In the genomic region with DNA sequence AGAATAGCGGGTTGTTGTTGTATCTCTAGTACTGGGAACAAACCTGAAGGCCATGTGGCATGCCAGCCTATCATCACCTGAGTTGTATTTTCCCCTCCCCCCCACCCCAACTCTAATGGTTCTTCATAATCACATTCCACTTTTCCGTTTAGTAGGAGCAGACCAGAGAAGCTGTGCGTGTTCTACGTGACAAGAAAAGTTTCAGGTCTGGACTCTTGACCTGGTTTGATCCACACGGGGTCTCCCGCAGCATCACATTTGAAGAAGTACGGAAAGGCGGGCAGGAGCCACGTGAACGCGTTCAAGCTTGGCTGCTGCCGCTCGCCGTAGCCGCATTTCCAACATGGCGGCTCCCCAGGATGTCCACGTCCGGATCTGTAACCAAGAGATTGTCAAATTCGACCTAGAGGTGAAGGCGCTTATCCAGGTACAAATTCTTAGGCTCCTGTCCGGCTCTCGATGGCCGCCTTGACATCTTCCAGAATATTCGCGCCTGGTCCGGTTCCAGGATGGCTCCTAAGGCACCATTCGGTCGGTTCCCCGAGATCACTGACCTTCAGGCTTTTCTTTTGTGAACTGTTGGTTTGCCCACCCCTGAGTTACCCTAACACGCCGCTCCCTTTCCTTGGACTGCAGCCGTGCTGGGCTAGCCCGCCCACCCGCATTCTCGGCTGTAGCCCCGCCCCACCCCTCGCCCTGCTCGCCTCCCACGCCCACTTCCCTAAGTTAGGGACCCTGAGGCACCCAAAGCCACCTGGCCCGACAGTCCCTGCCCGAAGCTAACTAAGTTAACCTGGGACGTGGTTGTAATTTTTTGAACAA, we compare ENCODE assay signal across 7 mouse cellular contexts. TPM values are rescaled to one million over a fixed set of nuclear protein-coding genes. Genes with fewer than 3 reads are reported as not detected.
DNase-seq lines count a peak whose midpoint lies in the region; ATAC-seq lines count a peak whose summit lies in the region.

Bnip1 (plus strand) TSS at position 317 of the 822 bp plus-strand sequence.

- DNase-seq in adrenal gland, adult (ENCODE audit: inconsistent age in 2 of 2, low spot score in 1 of 2), result peak; percentile 82 to 93
- peak; percentile 89 for DNase-seq in embryo, embryonic 10.5 days (ENCODE audit: low spot score)
- DNase-seq in gastrocnemius, postnatal 36 days, result peak; percentile 58 to 72
- DNase-seq in left cerebral cortex, postnatal 25 days (ENCODE audit: low spot score in 2 of 2), result peak; percentile 87
- DNase-seq in midbrain, embryonic 10.5 days (ENCODE audit: low spot score), result peak; percentile 84
- peak; percentile 79 for DNase-seq in right cerebral cortex, postnatal 4 days

- intact Hi-C loops in gastrocnemius, postnatal 36 days (cut with DNase I), result no loop called here
- intact Hi-C loops in left cerebral cortex, postnatal 25 days (cut with DNase I), result loop anchor here (2.0 kb wide), 2 partner anchors 64 to 120 kb away; no protein-coding TSS in a partner anchor

- H3K9ac ChIP-seq in intestine, embryonic 15.5 days, result peak within 1 kb of the TSS; percentile 72

- H3K4me1 ChIP-seq in intestine, embryonic 15.5 days (replicated peaks), result peaks cover 4% of the 10 kb centered on the region
- H3K4me1 ChIP-seq in midbrain, embryonic 10.5 days, result peaks cover 16% of the 10 kb centered on the region

- no peaks in the 10 kb centered on the region for H3K27me3 ChIP-seq in intestine, embryonic 15.5 days (replicated peaks)
- H3K27me3 ChIP-seq in midbrain, embryonic 10.5 days (ENCODE audit: low read depth, poor library complexity, severe bottlenecking), result no peaks in the 10 kb centered on the region; the same call in 1 of the 2 replicates

- ATAC-seq in intestine, embryonic 15.5 days, result peak; percentile 92

- H3K4me2 ChIP-seq in intestine, embryonic 15.5 days (replicated peaks), result peak within 1 kb of the TSS; percentile 75

- H3K4me3 ChIP-seq in intestine, embryonic 15.5 days (replicated peaks), result peak within 1 kb of the TSS; percentile 66
- peak within 1 kb of the TSS; percentile 82 for H3K4me3 ChIP-seq in midbrain, embryonic 10.5 days

- peaks cover 6% of the 10 kb centered on the region; the same call in 1 of the 2 replicates for H3K36me3 ChIP-seq in intestine, embryonic 15.5 days
- H3K36me3 ChIP-seq in midbrain, embryonic 10.5 days, result peaks cover 29% of the 10 kb centered on the region

- under 1% methylated on average over 42 of the region's 42 CpGs for WGBS in intestine, embryonic 15.5 days
- under 1% methylated on average over 42 of the region's 42 CpGs for WGBS in midbrain, embryonic 10.5 days

- peak within 1 kb of the TSS; percentile 97 for H3K27ac ChIP-seq in intestine, embryonic 15.5 days
- peak within 1 kb of the TSS; percentile 92 for H3K27ac ChIP-seq in midbrain, embryonic 10.5 days (replicated peaks)

- no peaks in the 10 kb centered on the region for H3K9me3 ChIP-seq in intestine, embryonic 15.5 days
- H3K9me3 ChIP-seq in midbrain, embryonic 10.5 days (replicated peaks), result no peaks in the 10 kb centered on the region

RNA-seq across cellular contexts. Expression of gene Bnip1, which starts in this region (rescaled TPM):
- total RNA-seq in gastrocnemius, postnatal 36 days (2021), result 10 to 100 TPM; 19.4 to 26.0 TPM
- polyA plus RNA-seq in intestine, embryonic 15.5 days (2015; fragmentation: Nextera tagmentation; extraction: Ambion mirVana), result 48.7 and 50.1 TPM in 2 replicates
- 10 to 100 TPM; 32.7 to 34.1 TPM for total RNA-seq in left cerebral cortex, postnatal 25 days (2021)
- polyA plus RNA-seq in midbrain, embryonic 10.5 days (2016; fragmentation: Nextera tagmentation; extraction: Ambion mirVana), result 46.4 and 48.9 TPM in 2 replicates

Comparison
In these comparisons a context has a peak if more than half of its experiments do, and no peak if none do; other contexts are left out.
1. Peak in every context shown above with its lines: DNase-seq, ATAC-seq, H3K4me3 ChIP-seq and H3K27ac ChIP-seq.